Mouse (Mus musculus) retina, embryonic 14.5 days (tissue): Measurements from ENCODE around the gene Rbm47.
"Not testable (repeated sequence)": the region's sequence is repeated elsewhere in the genome, so short reads cannot be mapped to it uniquely, and the experiment has no call there.

Experiments used
- DNase-seq: peaks from one replicate; pipeline ENCODE4 v3.0.0-alpha.2; 2015; ENCODE audit warnings: low spot score

The Rbm47 gene

GRCm38 (mm10) chr5:66015449-66015961, 157.4 kb downstream of the Rbm47 start:
- no peak for DNase-seq

- no peak for DNase-seq
These were observed 158.5 kb downstream of the Rbm47 start for GRCm38 (mm10) chr5:66014437-66014836.

GRCm38 (mm10) chr5:66013999-66014398, 158.9 kb downstream of the Rbm47 start:
- DNase-seq = no peak

GRCm38 (mm10) chr5:66008245-66008967, 164.5 kb downstream of the Rbm47 start:
- DNase-seq = no peak

- no peak for DNase-seq
These were observed 167.8 kb downstream of the Rbm47 start for GRCm38 (mm10) chr5:66005041-66005678.

- no peak for DNase-seq
These were observed 168.6 kb downstream of the Rbm47 start, which contains the start of gene 9130230L23Rik for GRCm38 (mm10) chr5:66004134-66004925. 9130230L23Rik (minus strand) TSS chr5:66004285.

GRCm38 (mm10) chr5:66001232-66001631, 171.7 kb downstream of the Rbm47 start:
- no peak for DNase-seq

- no peak for DNase-seq
These were observed 172.3 kb downstream of the Rbm47 start for GRCm38 (mm10) chr5:66000567-66001125.

GRCm38 (mm10) chr5:66000074-66000473, 172.8 kb downstream of the Rbm47 start:
- DNase-seq = no peak

- DNase-seq = no peak
These were observed 173.8 kb downstream of the Rbm47 start for GRCm38 (mm10) chr5:65999106-65999505.

GRCm38 (mm10) chr5:65997813-65998212, 175.1 kb downstream of the Rbm47 start:
- no peak for DNase-seq

- DNase-seq = no peak
These were observed 178.3 kb downstream of the Rbm47 start for GRCm38 (mm10) chr5:65994643-65995042.

- no peak for DNase-seq
These were observed 181.7 kb downstream of the Rbm47 start for GRCm38 (mm10) chr5:65991191-65991590.

GRCm38 (mm10) chr5:65987004-65987403, 185.9 kb downstream of the Rbm47 start:
- not testable (repeated sequence) for DNase-seq

- DNase-seq = no peak
These were observed 186.5 kb downstream of the Rbm47 start for GRCm38 (mm10) chr5:65986426-65986825.

- DNase-seq = no peak
These were observed 197.2 kb downstream of the Rbm47 start for GRCm38 (mm10) chr5:65975731-65976130.

GRCm38 (mm10) chr5:65973189-65973588, 199.7 kb downstream of the Rbm47 start:
- no peak for DNase-seq

- no peak for DNase-seq
These were observed 204.9 kb downstream of the Rbm47 start for GRCm38 (mm10) chr5:65968004-65968403.

GRCm38 (mm10) chr5:65967091-65967490, 205.8 kb downstream of the Rbm47 start:
- no peak for DNase-seq
